Mouse (Mus musculus): ENCODE measurements around the gene Gpr176.

Gene Gpr176

DNA sequence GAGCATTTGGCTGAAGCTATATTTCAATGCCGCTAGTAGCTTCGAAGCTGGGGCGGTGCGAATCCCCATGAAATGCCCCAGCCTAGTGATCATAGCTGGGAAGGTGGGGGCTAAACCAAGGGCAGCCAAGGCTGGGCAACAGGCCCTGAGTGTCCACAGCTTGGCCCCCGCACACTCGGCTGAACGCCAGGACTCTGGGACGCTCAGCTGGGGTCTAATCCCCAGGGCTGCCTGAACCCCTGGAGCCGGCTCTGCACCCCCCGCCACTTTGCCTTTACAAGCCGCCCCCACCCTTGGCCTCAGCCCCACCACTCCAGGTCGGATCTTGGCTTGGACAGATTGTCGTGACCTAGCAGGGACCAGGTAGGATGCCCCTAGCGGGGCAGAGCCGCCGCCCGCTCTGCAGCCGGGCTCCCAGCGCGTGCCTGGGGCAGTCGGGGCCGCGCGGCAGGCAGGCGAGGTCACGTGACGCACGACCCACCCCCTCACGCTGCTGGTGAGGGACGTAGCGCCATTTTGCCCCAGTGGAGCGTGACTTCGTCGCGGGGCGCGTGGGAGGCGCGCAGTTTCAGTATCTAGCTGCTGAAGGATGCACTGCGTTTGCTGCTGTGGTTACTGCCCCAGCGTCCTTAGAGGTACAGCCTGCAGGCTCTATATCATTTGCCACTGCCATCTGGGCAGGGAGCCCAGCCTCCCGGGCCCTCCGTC is 507 bp upstream of the Gpr176 start:
- no peak for DNase-seq (ENCODE audit: extremely low spot score, low read depth, low spot score)

DNA sequence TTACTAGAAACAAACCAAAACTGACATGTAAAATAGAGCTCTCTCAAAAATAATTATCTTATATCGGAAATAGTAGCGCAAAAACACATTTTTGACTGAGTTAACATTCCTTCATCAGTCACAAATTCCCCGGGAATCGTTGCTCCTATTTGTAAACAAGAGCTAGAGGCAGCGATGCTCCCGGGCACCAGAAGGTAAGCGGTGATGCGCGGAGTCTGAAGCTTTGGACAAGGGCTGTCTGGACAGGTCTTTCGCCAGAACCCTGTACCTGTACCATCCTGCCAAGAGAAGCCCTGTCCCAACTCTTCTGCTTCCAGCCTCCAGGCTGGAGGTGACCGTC is 688 bp downstream of the Gpr176 start:
- no peak for DNase-seq (ENCODE audit: extremely low spot score, low read depth, low spot score)

- DNase-seq (ENCODE audit: extremely low spot score, low read depth, low spot score), result no peak
Observed at GRCm38 (mm10) chr2:118371841-118372240, 1.4 kb downstream of the Gpr176 start.

DNA sequence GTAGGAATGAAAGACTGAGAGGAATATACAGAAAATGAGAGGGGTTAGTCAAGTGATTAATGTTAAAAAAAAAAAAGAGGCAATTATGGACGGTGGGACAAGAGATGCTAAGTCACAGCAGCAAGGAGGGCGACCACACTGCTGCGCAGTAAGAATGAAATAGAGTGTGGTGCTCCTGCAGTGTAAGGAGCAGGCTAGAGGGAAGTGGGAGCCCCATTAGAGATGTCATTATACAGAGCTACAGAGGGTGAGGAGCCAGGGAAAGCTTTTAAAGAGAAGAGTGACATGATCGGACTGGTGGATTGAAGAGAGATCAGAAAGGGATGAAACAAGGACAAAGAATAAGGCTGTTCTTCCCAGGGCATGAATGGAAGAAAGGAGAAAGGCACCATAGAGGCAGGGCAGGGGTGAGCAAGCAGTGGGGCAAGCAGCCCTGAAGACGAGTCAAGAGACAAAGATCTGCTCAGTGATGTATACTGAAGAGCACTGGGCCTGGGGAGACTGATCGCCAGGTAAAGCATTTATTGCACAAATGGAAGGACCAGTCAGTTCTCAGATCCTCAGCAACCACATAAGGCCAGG is 18.0 kb downstream of the Gpr176 start:
- DNase-seq (ENCODE audit: extremely low spot score, low read depth, low spot score), result no peak

GRCm38 (mm10) chr2:118353916-118354403 is 19.3 kb downstream of the Gpr176 start:
- no peak for DNase-seq (ENCODE audit: extremely low spot score, low read depth, low spot score)

DNA sequence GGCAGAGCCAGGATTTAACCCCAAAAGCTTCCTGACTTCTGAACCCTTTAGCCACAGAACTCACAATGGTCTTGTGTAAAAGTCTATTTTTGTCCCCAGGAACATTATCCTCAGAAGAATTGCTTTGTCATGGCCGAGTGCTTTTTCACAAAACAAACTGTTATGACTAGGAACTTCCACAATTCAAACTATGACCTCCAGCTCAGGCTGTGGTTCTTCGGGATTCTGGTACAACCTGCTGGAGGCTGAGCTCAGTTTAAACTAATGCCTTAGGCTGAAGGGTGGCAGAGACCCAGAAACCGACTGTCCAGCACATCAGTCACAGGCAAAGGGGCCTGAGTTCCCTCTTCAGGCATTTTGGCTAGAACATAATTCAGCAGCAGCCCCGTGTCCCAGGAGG is 19.7 kb downstream of the Gpr176 start:
- DNase-seq (ENCODE audit: extremely low spot score, low read depth, low spot score), result no peak

- no peak for DNase-seq (ENCODE audit: extremely low spot score, low read depth, low spot score)
Observed at GRCm38 (mm10) chr2:118345535-118345934, 27.7 kb downstream of the Gpr176 start.

DNA sequence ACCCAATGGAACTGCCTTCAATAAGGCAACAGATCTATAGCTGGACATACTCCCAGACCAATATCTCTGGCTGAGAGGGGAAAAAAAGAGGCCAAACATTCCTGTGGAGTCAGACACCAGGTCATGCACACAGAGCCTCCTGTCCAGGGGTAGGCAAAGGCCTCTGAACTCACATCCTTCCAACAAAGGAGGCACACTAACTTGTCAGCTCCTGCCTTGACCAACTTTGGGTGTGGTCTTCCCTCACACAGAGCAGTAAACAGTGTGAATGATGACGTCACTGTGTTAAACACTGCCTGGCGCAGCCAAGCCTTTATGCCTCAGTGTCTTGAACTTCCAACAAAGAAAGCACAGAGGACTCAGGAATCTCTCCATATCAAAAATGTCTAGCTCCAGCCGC is 29.3 kb downstream of the Gpr176 start:
- no peak for DNase-seq (ENCODE audit: extremely low spot score, low read depth, low spot score)

DNA sequence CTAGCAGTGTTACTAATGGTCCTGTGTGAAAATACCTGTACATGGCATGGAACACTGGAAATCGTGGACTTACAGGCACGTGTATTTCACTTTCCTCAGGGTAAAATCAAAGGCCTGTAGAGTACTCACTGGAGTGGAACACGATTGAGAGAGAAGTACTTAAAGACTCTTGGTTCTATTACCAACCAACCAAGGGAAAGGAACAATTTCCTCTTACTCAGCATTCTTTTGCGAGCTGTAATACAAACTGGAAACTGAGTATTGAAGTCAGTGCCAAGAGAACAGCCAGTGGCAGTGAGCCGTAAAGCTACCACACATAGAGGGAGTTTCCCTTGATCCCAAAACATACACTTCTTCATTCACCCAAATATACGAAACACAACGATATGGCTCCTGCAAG is 31.9 kb downstream of the Gpr176 start:
- DNase-seq (ENCODE audit: extremely low spot score, low read depth, low spot score), result no peak

DNA sequence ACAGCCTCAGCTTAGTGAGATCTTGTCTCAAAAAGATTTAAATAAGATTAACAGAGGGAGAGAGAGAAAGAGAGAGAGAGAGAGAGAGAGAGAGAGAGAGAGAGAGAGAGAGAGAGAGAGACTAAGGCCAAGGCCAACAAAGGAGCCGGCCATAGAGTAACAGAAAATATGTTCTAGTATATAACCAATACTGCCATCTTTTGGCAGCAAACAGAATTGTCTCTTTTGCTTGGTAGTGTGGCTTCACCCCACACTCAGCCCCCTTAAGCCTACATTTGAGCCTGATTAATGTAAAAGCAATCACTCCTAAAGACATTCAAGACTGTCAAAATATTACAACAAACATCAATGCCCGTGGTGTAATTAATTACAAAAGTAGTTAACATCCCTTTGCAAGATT is 37.1 kb downstream of the Gpr176 start:
- no peak for DNase-seq (ENCODE audit: extremely low spot score, low read depth, low spot score)

DNA sequence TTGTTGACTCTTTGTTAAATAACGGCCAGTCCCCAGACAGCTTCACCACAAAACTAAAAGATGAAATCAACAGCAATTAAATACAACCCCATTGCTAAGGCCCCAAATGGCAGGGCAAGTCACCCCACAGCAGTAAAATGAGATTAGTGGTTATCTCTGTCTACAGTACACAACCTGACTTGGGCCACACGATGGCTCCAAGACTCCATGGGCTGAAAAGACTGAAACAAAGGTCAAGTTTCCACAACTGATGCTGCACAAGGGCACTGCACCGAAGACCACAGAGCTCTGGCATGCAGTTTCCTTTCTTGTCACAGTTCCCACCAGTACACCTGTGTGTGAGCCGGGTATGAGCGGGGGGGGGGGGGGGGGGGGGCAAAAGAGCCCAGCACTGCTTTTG is 50.6 kb downstream of the Gpr176 start:
- no peak for DNase-seq (ENCODE audit: extremely low spot score, low read depth, low spot score)

- DNase-seq (ENCODE audit: extremely low spot score, low read depth, low spot score), result no peak
Observed at GRCm38 (mm10) chr2:118321804-118322203, 51.4 kb downstream of the Gpr176 start.

GRCm38 (mm10) chr2:118321094-118321493 is 52.1 kb downstream of the Gpr176 start:
- no peak for DNase-seq (ENCODE audit: extremely low spot score, low read depth, low spot score)

- no peak for DNase-seq (ENCODE audit: extremely low spot score, low read depth, low spot score)
Observed at GRCm38 (mm10) chr2:118320519-118320918, 52.7 kb downstream of the Gpr176 start.

- no peak for DNase-seq (ENCODE audit: extremely low spot score, low read depth, low spot score)
Observed at GRCm38 (mm10) chr2:118319176-118319575, 54.0 kb downstream of the Gpr176 start.

GRCm38 (mm10) chr2:118316939-118317338 is 56.3 kb downstream of the Gpr176 start:
- no peak for DNase-seq (ENCODE audit: extremely low spot score, low read depth, low spot score)

DNA sequence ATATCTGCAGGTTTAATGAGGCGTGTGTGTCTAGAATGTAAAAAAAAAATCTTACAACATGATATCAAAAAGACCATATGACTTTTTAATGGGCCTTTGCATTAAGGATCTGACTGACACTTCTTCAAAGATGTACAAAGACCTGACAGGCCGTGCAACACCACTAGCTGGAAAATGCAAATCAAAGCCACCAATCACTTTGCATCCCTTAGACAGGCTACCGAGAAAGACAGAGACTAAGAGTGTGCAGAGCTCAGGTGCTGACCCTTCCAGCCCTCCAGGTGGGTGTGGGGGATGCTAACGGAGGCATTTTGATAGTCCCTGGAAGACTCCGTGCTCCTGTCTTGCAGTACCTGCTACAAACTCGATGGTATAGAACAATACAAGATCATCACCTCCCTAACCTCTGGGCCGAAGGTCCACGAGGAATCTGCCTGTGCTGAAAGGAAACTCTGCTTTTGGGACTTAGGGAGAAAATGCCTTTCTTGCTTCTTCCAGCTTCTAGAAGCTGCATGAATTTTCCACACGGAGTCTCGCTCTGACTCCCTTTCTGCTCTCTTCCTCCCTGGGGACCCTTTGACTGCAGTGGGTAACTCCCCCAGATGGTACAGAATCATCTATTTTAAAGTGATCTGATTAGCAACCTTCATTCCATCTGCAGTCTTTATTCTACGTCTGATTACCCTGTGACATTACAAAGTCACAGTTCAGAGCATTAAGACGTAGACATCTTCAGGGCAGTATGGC is 57.4 kb downstream of the Gpr176 start:
- no peak for DNase-seq (ENCODE audit: extremely low spot score, low read depth, low spot score)

GRCm38 (mm10) chr2:118307561-118307960 is 65.7 kb downstream of the Gpr176 start:
- no peak for DNase-seq (ENCODE audit: extremely low spot score, low read depth, low spot score)

DNA sequence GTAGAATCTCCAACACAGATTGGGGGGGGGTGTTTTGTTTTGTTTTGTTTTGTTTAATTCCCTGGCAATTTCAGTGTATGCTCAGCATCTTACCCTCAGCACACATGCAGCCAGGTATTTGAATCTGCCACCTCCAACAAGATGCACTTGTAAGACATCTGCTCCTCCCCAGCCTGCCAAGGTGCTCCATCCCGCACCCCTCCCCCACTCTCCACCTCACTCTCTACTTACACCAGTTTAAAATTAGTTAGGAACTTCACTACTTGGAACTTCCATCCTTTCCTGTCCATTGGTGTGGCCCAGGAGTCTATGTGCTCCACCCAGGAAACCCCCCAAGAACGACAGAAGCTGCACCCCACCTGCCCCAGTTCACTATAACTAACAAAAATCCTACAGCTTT is 66.3 kb downstream of the Gpr176 start:
- no peak for DNase-seq (ENCODE audit: extremely low spot score, low read depth, low spot score)

DNA sequence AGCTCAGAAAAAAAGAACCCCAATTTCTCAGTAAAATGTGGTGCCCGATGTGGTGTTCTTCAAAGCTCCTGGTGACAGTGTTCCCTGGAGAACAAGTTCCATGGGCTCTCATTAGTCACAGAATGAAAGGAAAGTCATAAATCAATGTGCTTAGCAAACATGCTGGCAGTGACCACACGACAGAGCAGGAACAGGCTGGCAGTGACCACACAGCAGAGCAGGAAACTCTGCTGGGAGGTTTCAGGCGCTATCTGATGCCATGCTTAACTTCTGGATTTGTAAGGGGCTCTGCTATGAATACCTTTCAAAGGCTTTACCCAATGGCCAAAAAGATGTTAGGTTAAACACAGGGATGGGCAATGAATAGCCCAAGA is 66.7 kb downstream of the Gpr176 start:
- DNase-seq (ENCODE audit: extremely low spot score, low read depth, low spot score), result no peak

- DNase-seq (ENCODE audit: extremely low spot score, low read depth, low spot score), result no peak
Observed at GRCm38 (mm10) chr2:118305827-118306521, 67.2 kb downstream of the Gpr176 start.

DNA sequence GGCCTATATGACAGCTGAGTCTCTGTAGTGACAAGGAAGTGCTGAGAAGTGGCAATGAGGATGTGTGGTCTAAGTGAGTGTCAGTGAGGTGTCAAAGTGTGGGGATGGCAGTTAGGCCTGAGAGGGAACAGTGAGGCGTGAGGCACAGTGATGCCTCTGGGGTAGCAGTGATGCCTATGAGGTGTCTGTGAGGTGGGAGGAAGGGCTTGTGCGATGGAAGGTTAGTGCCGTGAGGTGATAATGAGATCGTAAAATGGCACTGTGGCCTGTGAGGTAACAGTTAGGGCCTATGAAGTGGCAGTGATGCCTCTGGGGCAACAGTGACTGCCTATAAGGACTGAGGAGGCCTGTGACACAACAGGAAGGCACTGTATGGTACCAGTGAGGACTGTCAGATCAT is 69.8 kb downstream of the Gpr176 start:
- no peak for DNase-seq (ENCODE audit: extremely low spot score, low read depth, low spot score)

All from hindlimb bud, embryonic 11.5 days (tissue).